Mouse (Mus musculus) megakaryocyte, embryonic 14.5 days (primary cell): ENCODE data around the gene Cd19. TPM values are rescaled to one million over a fixed set of nuclear protein-coding genes. Genes with fewer than 3 reads are reported as not detected.

Experiments
- H3K27me3 ChIP-seq: replicated peaks from 2 replicates; pipeline ENCODE3; 2012; ENCODE audit warnings: inconsistent platforms
- H3K36me3 ChIP-seq: replicated peaks from 2 replicates; pipeline ENCODE3; 2012; ENCODE audit warnings: low read length, inconsistent platforms, mixed read lengths
- H3K4me1 ChIP-seq: 2 replicates; pipeline ENCODE4 v1.6.1; 2012; ENCODE audit warnings: inconsistent platforms
- H3K4me3 ChIP-seq: replicated peaks from 2 replicates; pipeline ENCODE3; 2012; ENCODE audit warnings: moderate library complexity, mild to moderate bottlenecking, inconsistent platforms
- H3K9me3 ChIP-seq: 2 replicates; pipeline ENCODE4 v1.6.1; 2012; ENCODE audit warnings: inconsistent platforms
- FLI1 ChIP-seq: IDR thresholded peaks from 2 replicates; pipeline ENCODE4 v1.6.1; 2012; ENCODE audit warnings: low read length, inconsistent platforms, mixed read lengths
- GATA1 ChIP-seq: IDR thresholded peaks from 3 replicates; pipeline ENCODE4 v1.6.1; 2012; ENCODE audit warnings: mixed read lengths, low read length, inconsistent platforms, borderline replicate concordance
- polyA plus RNA-seq: library from polyadenylated mRNA; stranded (reverse); fragments of >175 nt; gene quantifications from 2 replicates; pipeline ENCODE4 v1.2.3, GENCODE M21; 2012; ENCODE audit warnings: low replicate concordance; ENCODE audit not compliant: insufficient read depth

The Cd19 gene
- polyA plus RNA-seq, 1 experiment, result not detected

- Histone ChIP-seq H3K36me3 (peaks cover 97% of the 10 kb centered on the region), H3K27me3 (no peaks in the 10 kb centered on the region), H3K4me1 (peaks cover 96% of the 10 kb centered on the region), H3K4me3 (peak overlapping the region; percentile 98), H3K9me3 (no peaks in the 10 kb centered on the region)
- TF ChIP-seq FLI1, result no peak
- no peak for TF ChIP-seq GATA1
Observed at GRCm38 (mm10) chr7:126368367-126368766, 46.3 kb downstream of the Cd19 start.

GRCm38 (mm10) chr7:126367636-126368035 is 47.1 kb downstream of the Cd19 start:
- Histone ChIP-seq H3K9me3 (no peaks in the 10 kb centered on the region), H3K36me3 (peaks cover 97% of the 10 kb centered on the region), H3K4me3 (peak overlapping the region; percentile 98), H3K4me1 (peaks cover 98% of the 10 kb centered on the region), H3K27me3 (no peaks in the 10 kb centered on the region)
- TF ChIP-seq FLI1, result no peak
- no peak for TF ChIP-seq GATA1

- Histone ChIP-seq H3K9me3 (no peaks in the 10 kb centered on the region), H3K27me3 (no peaks in the 10 kb centered on the region), H3K4me3 (no peak overlapping the region), H3K36me3 (peaks cover 85% of the 10 kb centered on the region), H3K4me1 (peaks cover 95% of the 10 kb centered on the region)
- TF ChIP-seq FLI1 (no peak), GATA1 (no peak)
Observed at GRCm38 (mm10) chr7:126363038-126363437, 51.7 kb downstream of the Cd19 start.

GRCm38 (mm10) chr7:126359049-126359448 is 55.6 kb downstream of the Cd19 start:
- H3K36me3 ChIP-seq, result peaks cover 47% of the 10 kb centered on the region
- H3K9me3 ChIP-seq, result no peaks in the 10 kb centered on the region
- TF ChIP-seq GATA1 (no peak), FLI1 (no peak)
- H3K27me3 ChIP-seq, result no peaks in the 10 kb centered on the region
- H3K4me3 ChIP-seq, result no peak overlapping the region
- H3K4me1 ChIP-seq, result peaks cover 96% of the 10 kb centered on the region

Other genes starting within 250 kb of the Cd19 start
- gene Xpo6, start 214.4 kb downstream of the Cd19 start, polyA plus RNA-seq, result 83.9 and 172 TPM in 2 replicates
- 1.4 and 5.6 TPM in 2 replicates for gene Sbk1, start 142.3 kb downstream of the Cd19 start, polyA plus RNA-seq
- 715 and 927 TPM in 2 replicates for gene Lat, start 45.3 kb downstream of the Cd19 start, polyA plus RNA-seq
- 74.6 and 153 TPM in 2 replicates for gene Spns1, start 37.4 kb downstream of the Cd19 start, polyA plus RNA-seq
- 0.79 TPM in 1 of 2 replicates, not detected in the other for gene Nfatc2ip, start 18.2 kb downstream of the Cd19 start, polyA plus RNA-seq
- 97.9 and 143 TPM in 2 replicates for gene Rabep2, start 13.9 kb upstream of the Cd19 start, polyA plus RNA-seq
- 1.1 and 1.4 TPM in 2 replicates for gene Atp2a1, start 48.2 kb upstream of the Cd19 start, polyA plus RNA-seq
- 94.0 and 146 TPM in 2 replicates for gene Sh2b1, start 60.5 kb upstream of the Cd19 start, polyA plus RNA-seq
- gene Tufm, start 72.5 kb upstream of the Cd19 start, polyA plus RNA-seq, result 19.3 and 43.5 TPM in 2 replicates
- 956 and 1,090 TPM in 2 replicates for gene Atxn2l, start 88.5 kb upstream of the Cd19 start, polyA plus RNA-seq
- gene Eif3c, start 151.5 kb upstream of the Cd19 start, polyA plus RNA-seq, result 22.3 and 46.6 TPM in 2 replicates
- gene Apobr, start 170.1 kb upstream of the Cd19 start, polyA plus RNA-seq, result 30.2 TPM in 1 of 2 replicates, not detected in the other
- 8.9 and 21.3 TPM in 2 replicates for gene Cln3, start 170.9 kb upstream of the Cd19 start, polyA plus RNA-seq
- 1.4 TPM in 1 of 2 replicates, not detected in the other for gene Il27, start 180.1 kb upstream of the Cd19 start, polyA plus RNA-seq
- gene Nupr1, start 216.0 kb upstream of the Cd19 start, polyA plus RNA-seq, result 27.5 TPM in 1 of 2 replicates, not detected in the other
- 31.0 and 69.1 TPM in 2 replicates for gene Sgf29, start 234.4 kb upstream of the Cd19 start, polyA plus RNA-seq